Mouse (Mus musculus): ENCODE measurements around the gene Tmppe. TPM values are rescaled to one million over a fixed set of nuclear protein-coding genes. Genes with fewer than 3 reads are reported as not detected.
"Not testable (repeated sequence)": the region's sequence is repeated elsewhere in the genome, so short reads cannot be mapped to it uniquely, and the experiment has no call there.

Gene Tmppe
- 4.1 and 6.2 TPM in 2 replicates for polyA plus RNA-seq (2011; ENCODE audit: insufficient read length, low read depth, missing spikeins)

- peak; percentile 74 for TF ChIP-seq POLR2A (IDR thresholded peaks at IDR 0.05; ENCODE audit: low read depth, low read length)
- TF ChIP-seq CTCF (IDR thresholded peaks at IDR 0.05; ENCODE audit: borderline replicate concordance, insufficient read depth, low read length) = peak; percentile 18; the same call in 1 of the 2 replicates
Measured at GRCm38 (mm10) chr9:114400949-114401684, at the start of gene Tmppe, which contains the start of gene Glb1. Gene Tmppe (plus strand): TSS chr9:114401105. Gene Glb1 (plus strand): TSS chr9:114401076.

GRCm38 (mm10) chr9:114367783-114368470, 33.0 kb upstream of the Tmppe start:
- no peak for TF ChIP-seq CTCF (IDR thresholded peaks at IDR 0.05; ENCODE audit: borderline replicate concordance, insufficient read depth, low read length)
- TF ChIP-seq POLR2A (IDR thresholded peaks at IDR 0.05; ENCODE audit: low read depth, low read length) = 0 out of 2 replicates have a peak, but pooled peaks have one; percentile 31
- Histone ChIP-seq H3K4me3 (ENCODE audit: insufficient read depth, low read length) (peak overlapping the region; percentile 33), H3K4me1 (ENCODE audit: control insufficient read depth, insufficient read depth, low read length) (no peaks in the 10 kb centered on the region), H3K27ac (ENCODE audit: insufficient read depth, low read length) (no peak overlapping the region)

More at GRCm38 (mm10) chr9:114400949-114401684, at the start of gene Tmppe, which contains the start of gene Glb1:
- Histone ChIP-seq H3K4me3 (ENCODE audit: insufficient read depth, low read length) (peak within 1 kb of the TSS; percentile 69), H3K4me1 (ENCODE audit: control insufficient read depth, insufficient read depth, low read length) (no peaks in the 10 kb centered on the region), H3K27ac (ENCODE audit: insufficient read depth, low read length) (peak within 1 kb of the TSS; percentile 80)

GRCm38 (mm10) chr9:114368471-114368858, 32.4 kb upstream of the Tmppe start:
- H3K4me1 ChIP-seq (ENCODE audit: control insufficient read depth, insufficient read depth, low read length) = no peaks in the 10 kb centered on the region
- TF ChIP-seq POLR2A (IDR thresholded peaks at IDR 0.05; ENCODE audit: low read depth, low read length) = no peak
- TF ChIP-seq CTCF (IDR thresholded peaks at IDR 0.05; ENCODE audit: borderline replicate concordance, insufficient read depth, low read length) = no peak
- H3K4me3 ChIP-seq (ENCODE audit: insufficient read depth, low read length) = peak overlapping the region; percentile 33
- no peak overlapping the region for H3K27ac ChIP-seq (ENCODE audit: insufficient read depth, low read length)

- not testable (repeated sequence) for H3K4me1 ChIP-seq (ENCODE audit: control insufficient read depth, insufficient read depth, low read length); H3K4me3 ChIP-seq (ENCODE audit: insufficient read depth, low read length); H3K27ac ChIP-seq (ENCODE audit: insufficient read depth, low read length)
Measured at GRCm38 (mm10) chr9:114369389-114369788, 31.5 kb upstream of the Tmppe start.

- not testable (repeated sequence) for H3K27ac ChIP-seq (ENCODE audit: insufficient read depth, low read length); H3K4me1 ChIP-seq (ENCODE audit: control insufficient read depth, insufficient read depth, low read length); H3K4me3 ChIP-seq (ENCODE audit: insufficient read depth, low read length)
Measured at GRCm38 (mm10) chr9:114371717-114372116, 29.2 kb upstream of the Tmppe start.

- Histone ChIP-seq H3K27ac (ENCODE audit: insufficient read depth, low read length) (no peak overlapping the region), H3K4me1 (ENCODE audit: control insufficient read depth, insufficient read depth, low read length) (no peaks in the 10 kb centered on the region), H3K4me3 (ENCODE audit: insufficient read depth, low read length) (no peak overlapping the region)
- no peak for TF ChIP-seq CTCF (IDR thresholded peaks at IDR 0.05; ENCODE audit: borderline replicate concordance, insufficient read depth, low read length)
- TF ChIP-seq POLR2A (IDR thresholded peaks at IDR 0.05; ENCODE audit: low read depth, low read length) = no peak
Measured at GRCm38 (mm10) chr9:114375276-114375962, 25.5 kb upstream of the Tmppe start.

- Histone ChIP-seq H3K4me3 (ENCODE audit: insufficient read depth, low read length) (no peak overlapping the region), H3K27ac (ENCODE audit: insufficient read depth, low read length) (no peak overlapping the region), H3K4me1 (ENCODE audit: control insufficient read depth, insufficient read depth, low read length) (no peaks in the 10 kb centered on the region)
- TF ChIP-seq POLR2A (IDR thresholded peaks at IDR 0.05; ENCODE audit: low read depth, low read length) (no peak), CTCF (IDR thresholded peaks at IDR 0.05; ENCODE audit: borderline replicate concordance, insufficient read depth, low read length) (no peak)
Measured at GRCm38 (mm10) chr9:114377168-114377567, 23.7 kb upstream of the Tmppe start.

GRCm38 (mm10) chr9:114379871-114380270, 21.0 kb upstream of the Tmppe start:
- Histone ChIP-seq H3K4me3 (ENCODE audit: insufficient read depth, low read length) (no peak overlapping the region), H3K27ac (ENCODE audit: insufficient read depth, low read length) (no peak overlapping the region), H3K4me1 (ENCODE audit: control insufficient read depth, insufficient read depth, low read length) (no peaks in the 10 kb centered on the region)
- TF ChIP-seq CTCF (IDR thresholded peaks at IDR 0.05; ENCODE audit: borderline replicate concordance, insufficient read depth, low read length) (no peak), POLR2A (IDR thresholded peaks at IDR 0.05; ENCODE audit: low read depth, low read length) (no peak)

GRCm38 (mm10) chr9:114380881-114381733, 19.8 kb upstream of the Tmppe start:
- no peak for TF ChIP-seq CTCF (IDR thresholded peaks at IDR 0.05; ENCODE audit: borderline replicate concordance, insufficient read depth, low read length)
- no peak for TF ChIP-seq POLR2A (IDR thresholded peaks at IDR 0.05; ENCODE audit: low read depth, low read length)
- Histone ChIP-seq H3K27ac (ENCODE audit: insufficient read depth, low read length) (no peak overlapping the region), H3K4me1 (ENCODE audit: control insufficient read depth, insufficient read depth, low read length) (no peaks in the 10 kb centered on the region), H3K4me3 (ENCODE audit: insufficient read depth, low read length) (no peak overlapping the region)
